Mouse (Mus musculus): ENCODE data around the gene Siah3.

GRCm38 (mm10) chr14:75501501-75501990 is 45.8 kb downstream of the Siah3 start:
- TF ChIP-seq POLR2A (IDR thresholded peaks at IDR 0.05; ENCODE audit: insufficient read length, low read depth): no peak
- TF ChIP-seq MAX (IDR thresholded peaks at IDR 0.05; ENCODE audit: low read depth): no peak
- TF ChIP-seq MYOD1 (IDR thresholded peaks at IDR 0.05; ENCODE audit: control insufficient read depth in 1 of 3, insufficient read length in 2 of 3, low read depth in 2 of 3): no peak
- no peak for TF ChIP-seq E2F4 (IDR thresholded peaks at IDR 0.05; ENCODE audit: insufficient read depth)
- no peak for TF ChIP-seq TCF12 (IDR thresholded peaks at IDR 0.05; ENCODE audit: insufficient read depth, poor library complexity, severe bottlenecking)
- no peak for TF ChIP-seq REST (IDR thresholded peaks at IDR 0.05; ENCODE audit: insufficient read depth, insufficient read length)
- no peak for TF ChIP-seq USF1 (IDR thresholded peaks at IDR 0.05; ENCODE audit: low read depth)
- TF ChIP-seq POLR2AphosphoS2 (IDR thresholded peaks at IDR 0.05; ENCODE audit: insufficient read length, low read depth): no peak
- no peak for TF ChIP-seq CEBPB (IDR thresholded peaks at IDR 0.05; ENCODE audit: insufficient read depth, poor library complexity, severe bottlenecking)
- TF ChIP-seq MYOG (IDR thresholded peaks at IDR 0.05; ENCODE audit: control insufficient read depth in 1 of 3, insufficient read depth in 1 of 3, insufficient read length in 2 of 3, low read depth in 2 of 3): no peak

All from myocyte (in vitro differentiated cells).